Mouse (Mus musculus) myocyte (in vitro differentiated cells): Measurements from ENCODE around the gene Oasl1. TPM values are rescaled to one million over a fixed set of nuclear protein-coding genes. Genes with fewer than 3 reads are reported as not detected.
A peak's percentile ranks its signal among the peaks of the same experiment; 100 is the strongest.
"Not testable (repeated sequence)": the region's sequence is repeated elsewhere in the genome, so short reads cannot be mapped to it uniquely, and the experiment has no call there.

Experiments used
- H3K27me3 ChIP-seq: one replicate; pipeline ENCODE4 v1.6.1; 2011; ENCODE audit not compliant: control insufficient read depth, insufficient read depth, insufficient read length
- H3K36me3 ChIP-seq: one replicate; pipeline ENCODE4 v1.6.1; 2011; ENCODE audit not compliant: control insufficient read depth, insufficient read depth
- H3K4me2 ChIP-seq: one replicate; pipeline ENCODE4 v1.6.1; 2011; ENCODE audit warnings: low read depth, control low read depth
- H3K4me3 ChIP-seq: one replicate; pipeline ENCODE4 v1.5.1; 2011; ENCODE audit warnings: mild to moderate bottlenecking, control low read depth, moderate library complexity
- H3K79me2 ChIP-seq: one replicate; pipeline ENCODE4 v1.6.1; 2011; ENCODE audit not compliant: control insufficient read depth, insufficient read depth
- H3ac ChIP-seq: one replicate; pipeline ENCODE4 v1.6.1; 2011; ENCODE audit not compliant: control insufficient read depth, insufficient read length
- CEBPB ChIP-seq: IDR thresholded peaks from 2 replicates; pipeline ENCODE4 v1.6.1; 2011; ENCODE audit warnings: mild to moderate bottlenecking, moderate library complexity; ENCODE audit not compliant: poor library complexity, insufficient read depth, severe bottlenecking
- E2F4 ChIP-seq: IDR thresholded peaks from one replicate; pipeline ENCODE4 v1.6.1; 2011; ENCODE audit warnings: mild to moderate bottlenecking, control low read depth, moderate library complexity; ENCODE audit not compliant: insufficient read depth
- MAX ChIP-seq: IDR thresholded peaks from one replicate; pipeline ENCODE4 v1.6.1; 2011; ENCODE audit warnings: low read depth, mild to moderate bottlenecking, control low read depth
- MYOD1 ChIP-seq, 3 experiments: IDR thresholded peaks; one replicate each; pipeline ENCODE4 v1.6.1; 2011; ENCODE audit warnings: control low read depth in 2 of 3, low read depth in 2 of 3, mild to moderate bottlenecking in 2 of 3, moderate library complexity in 1 of 3; ENCODE audit not compliant: insufficient read length in 2 of 3, control insufficient read depth in 1 of 3
- MYOG ChIP-seq, 3 experiments: IDR thresholded peaks; one replicate each; pipeline ENCODE4 v1.6.1; 2011; ENCODE audit warnings: control low read depth in 2 of 3, low read depth in 2 of 3, mild to moderate bottlenecking in 2 of 3; ENCODE audit not compliant: insufficient read length in 2 of 3, control insufficient read depth in 1 of 3, insufficient read depth in 1 of 3
- POLR2A ChIP-seq: IDR thresholded peaks from one replicate; pipeline ENCODE4 v1.6.1; 2011; ENCODE audit warnings: low read depth, mild to moderate bottlenecking, control low read depth, moderate library complexity; ENCODE audit not compliant: insufficient read length
- POLR2AphosphoS2 ChIP-seq: IDR thresholded peaks from one replicate; pipeline ENCODE4 v1.6.1; 2011; ENCODE audit warnings: low read depth, control low read depth; ENCODE audit not compliant: insufficient read length
- REST ChIP-seq: IDR thresholded peaks from one replicate; pipeline ENCODE4 v1.6.1; 2011; ENCODE audit warnings: mild to moderate bottlenecking, control low read depth, moderate library complexity; ENCODE audit not compliant: insufficient read depth, insufficient read length
- SRF ChIP-seq: IDR thresholded peaks from one replicate; pipeline ENCODE4 v1.6.1; 2011; ENCODE audit warnings: low read depth; ENCODE audit not compliant: control insufficient read depth, insufficient read length
- TCF12 ChIP-seq: IDR thresholded peaks from one replicate; pipeline ENCODE4 v1.6.1; 2011; ENCODE audit warnings: mild to moderate bottlenecking, control low read depth; ENCODE audit not compliant: poor library complexity, insufficient read depth, severe bottlenecking
- TCF3 ChIP-seq: IDR thresholded peaks from one replicate; pipeline ENCODE4 v1.6.1; 2011; ENCODE audit warnings: low read depth, control low read depth; ENCODE audit not compliant: insufficient read length
- USF1 ChIP-seq: IDR thresholded peaks from one replicate; pipeline ENCODE4 v1.6.1; 2011; ENCODE audit warnings: low read depth, mild to moderate bottlenecking, control low read depth, moderate library complexity
- polyA plus RNA-seq: library from polyadenylated mRNA; unstranded; fragments of >200 nt; fragmentation: generic; extraction: Trizol; gene quantifications from one replicate; pipeline ENCODE4 v1.2.1, GENCODE M21; 2012; ENCODE audit warnings: missing spikeins

Oasl1 gene
- 0.56 TPM for polyA plus RNA-seq

DNA sequence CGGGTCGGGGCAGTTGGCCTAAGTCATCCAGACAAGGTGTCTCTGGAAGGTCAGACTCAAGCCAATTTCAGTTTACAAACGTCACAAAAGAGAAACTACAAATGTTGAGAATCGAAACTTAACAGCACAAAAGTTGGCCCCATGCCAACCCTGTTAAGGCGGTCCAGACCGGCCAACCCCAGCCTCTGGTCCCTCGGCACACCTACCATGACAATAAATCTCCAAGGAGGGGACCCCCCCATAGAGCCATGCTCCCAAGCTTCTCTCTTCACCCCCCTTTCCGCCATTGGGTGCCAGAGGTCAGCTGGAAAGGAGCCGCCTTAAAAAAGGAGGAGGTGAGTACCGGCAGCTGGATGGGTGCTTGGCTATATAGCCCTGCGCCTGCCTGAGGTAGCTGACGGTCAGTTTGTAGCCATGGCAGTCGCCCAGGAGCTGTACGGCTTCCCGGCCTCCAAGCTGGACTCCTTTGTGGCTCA lies at the start of gene Oasl1:
Gene Oasl1 (plus strand): TSS at position 243 of the 476 bp plus-strand sequence.
- Histone ChIP-seq H3K4me3 (peak within 1 kb of the TSS; percentile 8), H3K27me3 (no peaks in the 10 kb centered on the region), H3K4me2 (peak within 1 kb of the TSS; percentile 65), H3ac (no peak within 1 kb of the TSS), H3K79me2 (no peaks in the 10 kb centered on the region), H3K36me3 (no peaks in the 10 kb centered on the region)
- TF ChIP-seq TCF12 (no peak), MYOG (IDR thresholded peaks at IDR 0.05; ENCODE audit: control insufficient read depth in 1 of 3, insufficient read depth in 1 of 3, insufficient read length in 2 of 3, low read depth in 2 of 3) (no peak), POLR2A (no peak), POLR2AphosphoS2 (no peak), MYOD1 (IDR thresholded peaks at IDR 0.05; ENCODE audit: control insufficient read depth in 1 of 3, insufficient read length in 2 of 3, low read depth in 2 of 3) (no peak), CEBPB (no peak), USF1 (no peak), E2F4 (no peak), REST (no peak), MAX (no peak), TCF3 (no peak), SRF (no peak)

GRCm38 (mm10) chr5:114875858-114876257 lies 47.2 kb upstream of the Oasl1 start:
- H3ac ChIP-seq: no peak overlapping the region
- no peaks in the 10 kb centered on the region for H3K79me2 ChIP-seq
- peaks cover 45% of the 10 kb centered on the region for H3K27me3 ChIP-seq
- H3K4me2 ChIP-seq: no peak overlapping the region
- H3K4me3 ChIP-seq: no peak overlapping the region
- H3K36me3 ChIP-seq: no peaks in the 10 kb centered on the region
- TF ChIP-seq MYOG (IDR thresholded peaks at IDR 0.05; ENCODE audit: control insufficient read depth in 1 of 3, insufficient read depth in 1 of 3, insufficient read length in 2 of 3, low read depth in 2 of 3) (no peak), CEBPB (no peak), MAX (no peak), TCF12 (no peak), E2F4 (no peak), POLR2A (no peak), USF1 (no peak), MYOD1 (IDR thresholded peaks at IDR 0.05; ENCODE audit: control insufficient read depth in 1 of 3, insufficient read length in 2 of 3, low read depth in 2 of 3) (no peak), SRF (no peak), POLR2AphosphoS2 (no peak), REST (no peak)

DNA sequence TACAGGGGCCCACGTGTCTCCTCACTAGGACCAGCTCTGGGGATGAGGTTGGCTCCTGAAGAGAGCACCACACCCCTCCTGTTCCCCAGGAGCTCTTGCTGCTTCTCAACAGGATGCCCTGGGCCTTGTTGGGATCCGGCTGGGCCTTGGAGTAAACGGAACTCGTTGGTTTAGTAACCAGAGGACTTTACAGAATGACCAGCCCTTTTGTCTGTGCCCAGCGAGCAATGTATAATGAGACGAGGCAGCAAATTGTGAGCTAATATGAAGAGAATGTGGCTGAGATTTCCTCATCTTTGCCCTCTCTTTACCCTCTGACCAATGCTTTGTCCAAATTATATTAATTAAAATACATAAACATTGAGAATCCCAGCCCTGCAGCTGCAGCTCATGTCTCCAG lies 46.7 kb upstream of the Oasl1 start:
- no peak for TF ChIP-seq E2F4
- no peak for TF ChIP-seq SRF
- no peak for TF ChIP-seq MAX
- TF ChIP-seq POLR2AphosphoS2: no peak
- TF ChIP-seq MYOG (IDR thresholded peaks at IDR 0.05; ENCODE audit: control insufficient read depth in 1 of 3, insufficient read depth in 1 of 3, insufficient read length in 2 of 3, low read depth in 2 of 3): no peak
- TF ChIP-seq REST: no peak
- no peak for TF ChIP-seq CEBPB
- TF ChIP-seq USF1: no peak
- no peak for TF ChIP-seq POLR2A
- no peak for TF ChIP-seq MYOD1 (IDR thresholded peaks at IDR 0.05; ENCODE audit: control insufficient read depth in 1 of 3, insufficient read length in 2 of 3, low read depth in 2 of 3)
- no peak for TF ChIP-seq TCF12
- TF ChIP-seq TCF3: no peak
- peaks cover 45% of the 10 kb centered on the region for H3K27me3 ChIP-seq

GRCm38 (mm10) chr5:114877487-114877886 lies 45.6 kb upstream of the Oasl1 start:
- Histone ChIP-seq H3ac (no peak overlapping the region), H3K36me3 (no peaks in the 10 kb centered on the region), H3K4me2 (no peak overlapping the region), H3K27me3 (peaks cover 45% of the 10 kb centered on the region), H3K4me3 (no peak overlapping the region), H3K79me2 (no peaks in the 10 kb centered on the region)
- TF ChIP-seq REST: no peak
- TF ChIP-seq MYOG (IDR thresholded peaks at IDR 0.05; ENCODE audit: control insufficient read depth in 1 of 3, insufficient read depth in 1 of 3, insufficient read length in 2 of 3, low read depth in 2 of 3): no peak
- no peak for TF ChIP-seq POLR2A
- TF ChIP-seq POLR2AphosphoS2: no peak
- TF ChIP-seq E2F4: no peak
- no peak for TF ChIP-seq USF1

More for the DNA sequence above, 46.7 kb upstream of the Oasl1 start:
- Histone ChIP-seq H3ac (no peak overlapping the region), H3K4me3 (no peak overlapping the region), H3K4me2 (no peak overlapping the region), H3K79me2 (no peaks in the 10 kb centered on the region), H3K36me3 (no peaks in the 10 kb centered on the region)

GRCm38 (mm10) chr5:114879399-114879798 lies 43.6 kb upstream of the Oasl1 start:
- no peak for TF ChIP-seq MAX
- no peak for TF ChIP-seq E2F4
- TF ChIP-seq POLR2AphosphoS2: no peak
- no peak for TF ChIP-seq MYOG (IDR thresholded peaks at IDR 0.05; ENCODE audit: control insufficient read depth in 1 of 3, insufficient read depth in 1 of 3, insufficient read length in 2 of 3, low read depth in 2 of 3)
- TF ChIP-seq POLR2A: no peak
- TF ChIP-seq TCF12: no peak
- TF ChIP-seq MYOD1 (IDR thresholded peaks at IDR 0.05; ENCODE audit: control insufficient read depth in 1 of 3, insufficient read length in 2 of 3, low read depth in 2 of 3): no peak
- TF ChIP-seq TCF3: no peak

DNA sequence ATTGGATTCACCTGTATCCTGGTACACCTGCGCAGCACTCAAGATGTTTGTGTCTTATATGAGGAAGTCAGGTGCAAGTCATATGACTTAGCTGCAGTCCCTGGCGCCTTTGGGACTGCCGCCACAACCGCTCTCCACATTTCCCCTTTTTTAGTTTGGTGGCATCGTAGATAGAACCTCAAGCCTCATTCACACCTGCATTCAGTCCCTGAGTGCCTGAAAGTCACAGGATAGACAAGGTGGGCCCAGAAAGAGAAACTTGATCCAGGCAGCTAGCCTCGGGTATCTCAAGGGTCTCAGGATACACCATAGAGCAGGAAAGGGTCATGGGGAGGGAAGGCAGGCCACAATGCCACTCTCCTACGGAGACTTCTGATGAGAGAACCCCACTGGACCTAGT lies 40.7 kb upstream of the Oasl1 start:
- not testable (repeated sequence) for H3ac ChIP-seq, H3K4me3 ChIP-seq, H3K36me3 ChIP-seq, H3K79me2 ChIP-seq, H3K4me2 ChIP-seq
- peaks cover 19% of the 10 kb centered on the region for H3K27me3 ChIP-seq

More at GRCm38 (mm10) chr5:114879399-114879798, 43.6 kb upstream of the Oasl1 start:
- no peak overlapping the region for H3K4me3 ChIP-seq
- peaks cover 33% of the 10 kb centered on the region for H3K27me3 ChIP-seq
- no peak overlapping the region for H3ac ChIP-seq
- H3K4me2 ChIP-seq: no peak overlapping the region
- no peaks in the 10 kb centered on the region for H3K79me2 ChIP-seq
- H3K36me3 ChIP-seq: no peaks in the 10 kb centered on the region
